Mouse (Mus musculus): ENCODE results near the gene Gm27027. TPM values are rescaled to one million over a fixed set of nuclear protein-coding genes. Genes with fewer than 3 reads are reported as not detected.

Gm27027 gene
- total RNA-seq, 2 experiments from 2014 or later, result 0.54 TPM; not detected in 1

DNA sequence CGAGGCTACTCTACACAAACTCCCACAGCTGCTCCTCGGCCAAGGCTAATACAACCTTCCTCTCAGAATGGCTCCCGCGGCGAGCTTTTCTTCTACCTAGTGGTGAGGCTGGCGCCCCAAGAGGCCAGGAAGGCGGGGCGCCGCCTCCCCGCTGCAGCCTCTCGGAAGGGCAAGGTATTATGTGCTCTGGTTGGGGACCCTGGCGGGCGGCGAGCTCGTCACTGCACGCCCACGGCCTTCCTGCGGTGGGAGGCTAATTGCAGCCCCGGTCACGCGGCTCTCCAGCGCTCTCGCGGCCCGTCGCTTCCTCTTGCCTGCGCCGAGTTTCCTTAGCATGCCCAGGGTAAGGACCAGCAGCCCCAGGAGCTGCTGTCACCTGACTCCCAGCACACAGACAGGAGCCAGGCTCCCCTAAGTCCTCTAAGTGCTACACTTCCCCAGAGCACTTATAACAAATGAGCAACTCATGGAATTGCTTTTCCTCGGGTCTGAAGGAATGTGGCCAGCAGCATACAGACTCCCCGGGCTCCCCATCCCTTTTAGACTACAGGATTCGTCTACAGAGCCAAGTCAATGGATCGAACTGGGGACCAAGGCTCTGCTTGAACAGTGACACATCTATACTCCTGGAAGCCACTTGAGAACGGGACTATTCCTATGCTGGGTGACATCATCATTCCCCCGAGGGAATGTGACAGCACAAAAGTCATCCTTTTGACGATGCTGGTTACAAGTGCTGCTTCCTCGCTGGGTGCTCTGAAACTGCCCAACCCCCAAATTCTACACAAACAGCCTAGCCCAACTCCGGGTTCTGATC, 19.5 kb downstream of the Gm27027 start:
- DNase-seq, result peak; percentile 54

DNA sequence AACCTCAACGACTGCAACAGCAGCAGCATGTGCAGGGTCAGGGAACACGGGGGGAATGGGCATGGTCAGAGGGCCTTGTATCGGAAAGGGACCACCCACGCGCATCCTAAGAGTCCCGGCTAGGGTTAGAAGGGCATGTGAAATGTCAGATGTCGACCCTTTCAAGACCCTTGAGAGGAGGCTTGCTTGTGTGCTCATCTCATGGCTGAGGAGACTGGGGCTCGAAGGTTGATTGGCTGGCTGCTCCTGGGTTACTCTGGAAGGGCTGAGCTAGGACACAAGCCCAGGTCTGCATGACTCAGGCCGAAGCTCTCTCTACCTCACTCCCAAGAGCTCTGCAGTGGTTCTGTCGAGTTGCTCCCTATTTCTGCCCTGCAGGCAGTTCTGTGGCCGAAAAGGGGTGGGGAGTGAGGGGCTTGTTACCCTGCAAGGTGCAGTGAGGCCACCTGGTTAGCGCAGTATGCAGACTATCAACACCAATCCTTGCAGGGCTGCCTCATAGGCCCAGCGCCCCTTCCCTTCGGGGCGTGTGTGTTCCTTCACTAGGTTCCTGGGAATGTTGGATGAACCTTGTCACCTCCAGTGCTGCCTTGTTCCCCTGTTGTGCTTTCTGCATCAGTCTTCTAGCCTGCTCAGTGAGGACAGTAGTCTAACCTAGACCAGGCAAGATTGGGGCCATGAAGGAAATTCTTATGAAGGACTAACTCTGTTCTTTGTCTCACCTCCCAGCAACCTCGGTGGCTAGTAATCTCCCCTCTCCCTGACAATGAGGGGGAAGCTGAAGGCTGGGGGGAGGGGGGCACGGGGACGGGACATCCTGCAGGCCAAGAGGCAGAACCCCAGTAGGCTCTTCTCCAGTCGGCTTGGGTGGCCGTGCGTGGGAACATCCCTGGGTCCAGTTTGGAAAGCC, 20.4 kb downstream of the Gm27027 start:
- no peak for DNase-seq

DNA sequence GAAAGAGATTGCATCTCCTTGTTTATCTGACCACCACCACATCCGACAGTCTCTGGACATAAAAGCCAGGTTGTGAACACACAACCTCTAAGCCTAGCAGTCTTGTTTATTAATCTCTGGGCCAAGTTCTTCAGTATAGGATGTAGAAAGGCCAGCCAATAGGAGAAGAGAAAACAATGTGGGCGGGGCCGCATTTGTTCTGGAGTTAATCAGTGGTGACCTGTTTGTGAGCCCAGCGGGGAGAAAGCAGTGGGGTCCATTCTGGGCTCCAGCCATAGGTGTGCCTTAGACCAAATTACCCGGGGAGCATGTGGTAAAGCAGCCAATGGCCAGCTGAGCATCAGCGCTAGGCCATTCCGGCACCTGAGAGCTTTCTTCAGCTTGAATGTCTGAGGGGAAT, 21.1 kb downstream of the Gm27027 start:
- no peak for DNase-seq

DNA sequence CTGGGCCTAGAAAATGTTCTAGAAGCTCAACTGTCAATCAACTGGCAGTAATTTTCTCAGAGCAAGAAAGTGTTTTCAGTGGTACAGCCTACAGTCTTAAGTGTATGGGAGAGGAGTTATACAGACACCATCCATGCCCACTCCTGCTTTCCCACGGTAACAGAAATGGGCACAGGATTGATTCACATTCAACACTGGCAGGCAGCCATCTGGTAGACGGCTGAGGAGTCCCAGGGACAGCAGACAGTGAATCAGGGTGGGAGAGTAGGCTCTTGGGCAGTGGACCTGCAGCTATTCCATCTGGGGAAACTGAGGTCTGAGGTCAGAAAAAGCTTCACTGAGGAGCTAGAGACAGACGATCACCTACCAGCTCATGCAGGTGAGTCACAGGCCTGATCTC, 24.5 kb downstream of the Gm27027 start:
- DNase-seq, result no peak

DNA sequence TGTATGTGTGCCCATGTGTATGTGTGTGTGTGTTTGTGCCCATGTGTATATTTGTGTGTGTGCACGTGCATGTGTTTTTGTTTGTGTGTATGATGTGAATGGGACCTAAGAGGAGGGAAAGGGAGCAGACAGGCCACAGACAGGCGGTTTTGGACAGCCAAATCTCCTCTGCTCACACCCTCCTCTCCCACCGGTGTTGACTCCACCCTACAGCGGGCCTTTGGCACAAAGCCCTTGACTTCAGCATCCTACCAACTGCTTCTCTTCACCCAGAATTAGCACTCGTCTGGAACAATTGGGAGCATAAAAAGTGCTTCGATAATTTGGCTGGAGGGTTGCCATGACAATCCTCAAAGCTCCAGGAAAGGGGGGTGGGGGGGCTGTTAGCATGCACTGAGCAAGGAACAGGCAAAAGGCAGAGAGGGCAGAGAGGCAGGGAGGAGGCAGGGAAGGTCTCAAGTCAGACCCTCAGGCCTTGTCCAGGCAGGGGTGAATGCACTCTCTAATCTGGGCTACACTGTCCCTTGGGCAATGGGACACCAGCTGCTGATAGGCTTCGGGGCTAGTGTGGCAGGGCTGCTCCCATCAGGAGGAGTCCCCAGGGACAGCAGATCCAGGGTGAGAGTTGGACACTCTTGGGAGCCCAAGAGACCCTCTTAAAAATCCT, 31.5 kb downstream of the Gm27027 start:
- no peak for DNase-seq

DNA sequence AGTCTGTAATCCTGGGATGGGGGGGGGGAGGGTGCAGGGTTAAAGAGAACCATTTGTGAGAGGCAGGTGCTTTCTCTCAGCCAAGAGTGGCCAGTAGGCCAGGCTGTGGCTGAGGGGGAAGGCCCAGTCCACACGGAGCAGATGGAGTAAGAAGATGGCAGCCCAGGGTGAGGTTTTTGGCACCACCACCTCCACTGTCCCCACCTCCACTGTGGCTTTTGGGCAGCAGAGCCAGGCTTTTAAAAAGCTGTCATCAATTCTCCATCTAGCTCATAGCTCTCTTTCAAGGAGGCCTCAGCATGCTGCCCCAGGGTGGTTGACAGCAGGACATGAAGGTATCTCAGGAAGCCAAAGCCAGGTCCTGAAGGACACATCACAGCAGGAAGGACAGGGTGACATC, 32.4 kb downstream of the Gm27027 start:
- no peak for DNase-seq

DNA sequence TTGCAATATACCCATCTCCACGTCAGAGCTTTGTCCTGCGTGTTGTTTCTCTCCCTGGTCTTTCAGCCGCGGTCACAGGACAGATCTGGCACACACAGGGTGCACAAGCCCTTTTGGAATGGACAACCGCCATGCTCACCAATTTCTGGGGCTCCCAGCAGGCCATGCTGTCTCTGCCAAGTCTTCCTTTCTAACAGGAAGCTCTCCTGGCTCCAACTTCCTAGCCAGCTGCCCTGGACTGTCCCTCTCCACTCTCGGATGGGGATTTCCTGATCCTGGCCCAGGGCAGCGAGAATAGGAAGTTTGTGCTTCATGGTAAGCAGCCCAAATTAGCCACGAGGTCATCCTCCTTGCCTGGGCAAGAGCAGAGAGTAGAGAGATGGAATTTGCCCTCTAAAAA, 34.4 kb downstream of the Gm27027 start:
- DNase-seq, result peak; percentile 33

DNA sequence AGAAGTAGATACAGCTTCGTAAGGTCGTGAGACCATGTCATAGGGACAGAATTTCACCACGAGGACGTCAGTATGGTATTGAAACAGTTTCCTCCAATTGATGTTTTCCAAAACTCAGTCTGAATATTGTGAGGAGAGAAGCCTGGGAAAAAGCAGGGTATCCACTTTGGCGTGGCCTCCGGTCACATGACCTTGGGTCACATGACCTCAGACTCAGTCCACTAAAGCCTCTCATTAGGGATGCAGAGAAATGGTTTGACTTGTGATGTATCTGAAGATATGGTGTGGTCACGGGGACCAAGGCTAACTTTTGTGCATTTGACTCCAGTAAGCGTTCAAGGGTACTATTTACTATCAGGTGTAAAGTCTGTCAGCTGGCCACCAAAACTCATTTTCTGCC, 36.8 kb downstream of the Gm27027 start:
- DNase-seq, result no peak

DNA sequence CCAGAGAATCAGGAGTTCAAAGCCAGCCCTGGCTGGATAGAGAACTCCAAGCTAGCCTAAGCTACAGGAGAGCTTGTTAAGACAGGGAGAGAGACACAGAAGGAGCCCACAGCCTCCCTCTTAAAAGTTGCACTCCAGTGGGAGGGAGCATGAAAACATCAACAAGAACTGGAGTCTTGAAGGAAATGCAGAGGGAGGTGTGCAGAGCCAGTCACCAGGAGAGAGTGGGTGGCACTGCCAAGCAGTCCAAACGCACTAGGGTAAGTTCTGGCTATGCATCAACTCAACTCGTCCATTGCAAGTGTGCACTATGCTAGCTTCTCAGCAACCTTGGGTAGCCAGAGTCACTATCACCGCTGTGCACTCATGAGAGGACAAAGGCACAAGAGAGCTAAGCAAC, 37.9 kb downstream of the Gm27027 start:
- no peak for DNase-seq

DNA sequence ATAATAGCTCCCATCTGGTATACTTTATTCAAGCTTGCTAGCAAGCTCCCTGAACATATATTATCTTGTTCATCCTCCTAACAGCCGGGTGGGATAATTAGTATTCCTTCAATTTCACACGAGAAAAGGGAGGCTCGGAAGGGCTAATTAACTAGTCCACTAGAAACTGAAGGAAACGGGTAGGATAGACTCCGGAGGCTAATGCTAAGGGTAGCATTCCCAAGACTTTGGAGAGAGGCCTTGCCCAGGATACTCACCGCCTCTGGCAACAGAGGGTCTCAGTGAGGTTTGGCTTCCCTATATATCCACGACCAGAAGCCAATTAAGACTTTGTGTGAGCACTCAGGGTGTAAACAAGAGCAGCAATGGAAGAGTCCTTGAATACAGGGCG, 38.4 kb downstream of the Gm27027 start:
- DNase-seq, result no peak

DNA sequence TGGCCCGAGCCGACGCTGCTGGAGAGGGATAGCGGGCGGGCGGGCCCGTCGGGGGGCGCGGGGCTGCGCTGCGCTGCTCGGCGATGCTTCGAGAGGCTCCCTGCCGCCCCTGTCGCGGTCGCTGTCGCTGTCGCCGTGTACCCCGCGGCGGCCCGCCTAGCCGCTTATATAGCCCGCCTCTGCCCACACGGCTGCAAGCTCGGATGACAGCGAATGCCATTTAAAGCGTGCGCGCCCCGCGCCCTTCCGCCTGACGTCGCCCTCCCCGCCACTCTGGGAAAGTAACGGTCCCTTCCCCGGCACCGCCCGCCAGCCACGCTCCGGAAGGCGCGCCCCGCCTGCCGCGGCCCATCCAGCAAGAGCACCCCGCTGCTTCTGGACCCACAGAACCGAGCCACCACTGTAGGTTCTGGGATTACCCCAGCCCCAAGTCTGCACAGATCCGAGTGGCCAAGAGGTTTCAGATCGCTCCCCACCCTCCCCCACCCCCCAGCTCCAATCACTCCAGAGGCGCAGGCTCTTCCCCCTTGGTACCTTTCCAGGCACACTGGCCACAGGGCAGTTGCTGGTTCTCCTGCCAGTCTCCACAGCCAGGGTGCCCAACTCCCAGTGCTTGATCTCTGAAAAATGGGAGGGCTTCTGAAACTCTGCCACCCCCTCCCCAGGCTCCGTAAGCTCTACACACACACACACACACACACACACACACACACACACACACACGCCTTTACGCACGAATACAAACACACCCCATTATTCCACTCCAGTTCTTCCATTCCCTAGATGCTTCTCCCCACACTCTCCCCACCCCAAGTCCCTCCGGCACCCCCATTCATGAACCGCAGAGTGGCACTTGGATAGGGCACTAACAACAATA, 39.0 kb downstream of the Gm27027 start, which contains the start of gene Gm13889:
Gene Gm13889, minus strand, starts transcription at position 294 of the 877 bp plus-strand sequence.
- DNase-seq, result peak; percentile 74

DNA sequence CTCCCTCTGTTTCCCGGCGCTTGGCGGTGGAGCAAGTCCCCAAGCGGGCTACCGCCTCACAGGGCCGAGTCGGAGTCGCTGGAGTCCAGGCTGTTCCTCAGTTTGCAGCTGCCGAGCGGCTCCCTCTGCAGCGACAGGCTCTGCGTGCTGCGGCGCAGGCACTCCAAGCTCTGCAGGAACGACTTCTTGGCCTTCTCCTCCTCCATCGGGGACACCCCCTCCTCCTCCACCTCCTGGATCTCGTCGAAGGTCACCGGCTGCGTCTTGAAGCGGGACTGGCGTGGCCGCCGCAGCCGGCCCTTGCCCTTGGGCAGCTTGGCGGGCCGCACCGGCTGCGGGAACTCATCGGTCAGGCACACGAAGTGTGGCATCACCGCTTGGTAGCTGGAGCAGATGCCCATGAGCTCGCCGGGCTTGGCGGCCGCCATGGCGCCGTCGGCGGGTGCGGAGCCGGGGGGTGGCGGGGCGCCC, 39.8 kb downstream of the Gm27027 start:
- DNase-seq, result peak; percentile 60

DNA sequence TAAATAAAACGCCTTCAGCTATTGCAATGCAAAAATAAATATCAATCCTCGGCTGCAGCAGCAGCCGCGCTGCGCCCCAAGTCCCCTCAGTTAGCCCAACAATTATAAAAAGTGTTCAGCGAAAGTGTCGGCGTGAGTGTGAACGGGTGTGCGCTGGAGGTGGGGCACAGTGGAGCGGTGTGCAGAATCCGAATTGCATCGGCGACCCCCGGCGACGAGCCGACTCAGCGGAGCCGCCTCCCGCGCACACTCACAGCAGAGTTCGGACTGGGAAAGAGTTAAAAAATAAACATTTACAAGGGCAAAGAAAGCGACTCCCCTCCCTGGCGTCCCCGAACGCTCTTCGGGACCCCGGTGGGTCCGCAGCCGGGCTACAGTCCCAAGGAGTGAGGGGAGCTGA, 40.3 kb downstream of the Gm27027 start:
- no peak for DNase-seq

DNA sequence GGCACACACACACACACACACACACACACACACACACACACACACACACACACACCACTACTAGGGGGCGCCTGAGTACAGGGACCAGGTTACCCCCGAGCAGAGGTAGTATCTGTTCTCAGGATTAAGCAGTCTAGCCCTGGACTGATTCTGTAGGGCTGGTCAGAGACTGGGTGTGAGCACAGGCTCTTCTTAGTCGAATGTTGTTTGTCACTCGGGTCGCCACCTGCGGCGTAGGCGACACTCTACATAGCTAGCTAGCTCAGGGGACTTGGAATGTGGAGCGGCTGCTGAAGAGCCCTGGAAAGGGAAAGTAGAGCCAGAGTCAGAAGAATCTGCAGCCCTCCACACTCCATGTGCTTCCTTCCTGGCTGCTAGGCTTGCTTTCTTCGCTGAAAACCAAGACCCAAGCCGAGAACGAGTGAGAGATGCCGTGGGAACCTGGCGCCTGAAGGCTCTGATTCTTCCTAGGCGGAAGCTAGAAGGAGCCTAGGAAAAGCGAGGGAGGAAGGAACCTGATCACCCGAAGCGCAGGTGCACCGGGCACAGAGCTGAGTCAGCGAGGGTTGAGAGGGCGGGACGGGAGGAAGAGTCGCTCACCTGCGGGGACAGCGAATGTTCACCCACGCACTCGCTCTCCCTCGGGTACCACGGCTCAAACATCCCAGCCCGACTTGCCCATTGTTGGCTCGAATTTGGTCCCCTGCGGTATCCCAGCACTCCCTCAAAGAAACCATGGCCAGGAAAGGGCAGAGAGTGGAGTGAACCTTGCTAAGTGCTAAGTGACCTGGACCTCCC, 41.2 kb downstream of the Gm27027 start:
- DNase-seq, result no peak

DNA sequence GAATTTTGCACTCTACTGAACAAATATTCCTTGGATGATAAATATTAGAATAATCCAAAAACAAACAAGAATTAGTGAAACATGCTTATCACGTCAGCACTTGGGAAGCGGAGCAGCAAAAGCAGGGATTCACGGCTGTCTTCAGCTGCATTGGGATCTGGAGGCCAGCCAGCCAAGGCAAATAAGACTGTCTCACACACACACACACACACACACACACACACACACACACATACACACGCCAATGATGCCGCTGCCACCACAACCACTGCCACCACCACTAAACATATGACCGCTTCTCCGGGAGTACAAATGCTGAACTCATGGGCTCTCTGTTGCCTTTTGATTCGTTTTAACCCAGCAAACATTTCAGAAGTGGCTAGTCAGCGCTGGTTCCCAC, 42.4 kb downstream of the Gm27027 start:
- no peak for DNase-seq

DNA sequence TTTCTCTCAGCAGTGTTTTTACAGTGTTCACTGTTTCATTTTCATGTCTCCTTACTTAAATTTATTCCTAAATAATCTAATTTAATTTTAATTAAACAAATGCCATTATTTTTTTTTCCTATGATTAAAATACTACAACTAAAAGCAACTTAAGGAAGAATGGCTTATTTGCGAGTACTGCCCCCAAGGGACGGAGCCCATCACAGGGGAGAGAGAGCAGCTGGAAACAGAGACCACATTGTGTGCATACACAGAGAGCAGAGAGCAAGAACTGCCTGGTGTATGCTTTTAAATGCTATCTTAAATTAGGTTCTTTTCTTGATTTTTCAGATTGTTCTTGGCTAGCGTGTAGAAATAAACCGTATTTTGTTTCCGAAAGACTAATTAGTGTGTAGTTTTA, 49.2 kb downstream of the Gm27027 start:
- DNase-seq, result no peak

DNA sequence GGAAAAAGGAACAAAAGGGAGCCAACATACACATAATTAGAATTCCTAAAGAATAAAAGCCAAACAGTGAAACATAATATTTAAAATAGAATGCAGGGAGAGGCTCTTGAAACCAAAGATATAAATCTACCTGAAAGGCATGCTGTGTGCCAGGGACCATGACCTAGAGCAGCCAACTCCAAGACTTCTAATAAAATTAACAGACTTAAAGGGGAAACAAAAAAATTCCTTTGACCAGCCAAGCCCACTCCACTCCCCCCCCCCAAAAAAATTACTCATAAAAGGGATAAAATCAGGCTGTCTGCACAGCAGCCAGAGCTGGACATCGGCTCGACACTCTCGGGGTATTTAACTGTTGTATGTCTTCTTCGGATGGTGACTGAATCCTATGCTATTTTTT, 51.3 kb downstream of the Gm27027 start:
- no peak for DNase-seq

DNA sequence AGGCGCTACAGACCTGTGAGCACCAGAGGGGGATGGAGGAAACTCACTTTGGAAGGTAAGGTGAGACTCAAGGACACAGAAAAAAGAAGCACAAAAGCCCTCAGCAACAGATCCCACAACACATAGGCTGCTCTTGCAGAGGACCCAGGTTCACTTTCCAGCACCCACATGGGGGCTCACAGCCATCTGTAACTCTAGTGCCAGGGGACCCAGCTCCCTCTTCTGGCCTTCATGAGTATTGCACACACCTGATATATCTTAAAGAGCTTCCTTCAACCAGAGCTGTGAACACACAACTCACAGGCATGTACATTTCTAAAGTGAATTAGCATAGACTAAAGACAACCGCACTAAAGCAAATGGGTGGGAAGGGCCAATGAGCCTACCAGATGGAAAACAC, 52.1 kb downstream of the Gm27027 start:
- DNase-seq, result no peak

DNA sequence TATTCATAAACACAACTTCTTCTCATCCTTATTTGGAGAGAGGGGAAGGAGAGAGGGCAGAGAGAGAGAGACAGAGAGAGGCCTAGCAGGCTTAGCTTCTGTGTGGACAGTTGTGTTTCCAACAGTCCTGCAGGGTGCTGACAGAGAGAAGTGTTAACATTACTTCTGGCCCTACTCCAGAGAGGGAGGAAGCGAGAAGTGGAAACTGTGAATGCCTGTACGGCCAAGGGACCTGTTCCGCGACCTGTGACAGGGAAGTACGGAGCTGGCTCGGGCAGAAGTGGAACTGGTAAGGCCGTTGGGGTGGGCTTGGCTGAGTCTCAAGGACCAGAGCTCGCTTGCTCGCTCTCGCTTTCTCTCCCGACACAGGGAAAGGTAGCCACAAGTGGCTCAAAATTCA, 54.5 kb downstream of the Gm27027 start:
- DNase-seq, result no peak

DNA sequence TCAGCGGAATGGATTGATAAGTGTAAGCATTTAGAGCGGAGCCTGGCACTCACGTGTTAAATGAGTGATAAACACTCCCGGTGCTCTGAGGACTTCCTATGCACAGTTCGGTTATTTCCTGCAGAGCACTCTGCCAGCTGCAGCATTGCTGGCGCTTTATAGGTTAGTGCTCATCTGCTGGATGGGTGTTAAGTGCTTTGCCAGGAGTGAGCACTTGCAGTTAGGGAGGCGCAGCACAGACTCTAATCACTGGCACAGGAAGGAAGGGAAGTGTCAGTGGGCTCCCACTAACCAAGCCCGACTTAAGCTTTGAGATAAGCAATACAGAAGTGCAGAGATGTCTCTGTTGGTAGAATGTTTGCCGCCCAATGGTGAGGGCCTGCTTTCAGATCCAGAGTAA, 57.6 kb downstream of the Gm27027 start:
- no peak for DNase-seq

DNA sequence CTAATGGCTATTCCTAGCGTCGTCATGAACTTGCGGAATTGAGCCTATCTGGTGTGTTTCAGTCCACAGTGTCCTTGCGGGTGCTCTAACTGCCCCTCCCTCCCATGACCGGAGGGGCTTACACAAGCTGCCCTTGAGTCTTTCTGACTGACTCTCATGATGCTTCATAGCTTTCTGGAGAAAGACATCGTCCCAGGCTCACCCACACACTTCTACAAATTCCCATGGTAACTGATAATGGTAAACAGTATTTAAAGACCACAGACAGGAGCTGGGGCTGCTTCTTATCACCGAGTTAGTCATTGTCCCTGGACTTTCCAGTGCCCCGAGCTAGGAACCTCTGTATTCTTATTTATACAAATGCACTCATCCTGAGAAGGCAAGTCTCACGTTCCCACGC, 67.3 kb downstream of the Gm27027 start:
- no peak for DNase-seq
